Mouse (Mus musculus): Measurements from ENCODE around the gene Adipor2. TPM values are rescaled to one million over a fixed set of nuclear protein-coding genes. Genes with fewer than 3 reads are reported as not detected.
A peak's percentile ranks its signal among the peaks of the same experiment; 100 is the strongest.

Adipor2 gene
- polyA plus RNA-seq, 1 experiment from 2014 or later, result 45.5 TPM

DNA sequence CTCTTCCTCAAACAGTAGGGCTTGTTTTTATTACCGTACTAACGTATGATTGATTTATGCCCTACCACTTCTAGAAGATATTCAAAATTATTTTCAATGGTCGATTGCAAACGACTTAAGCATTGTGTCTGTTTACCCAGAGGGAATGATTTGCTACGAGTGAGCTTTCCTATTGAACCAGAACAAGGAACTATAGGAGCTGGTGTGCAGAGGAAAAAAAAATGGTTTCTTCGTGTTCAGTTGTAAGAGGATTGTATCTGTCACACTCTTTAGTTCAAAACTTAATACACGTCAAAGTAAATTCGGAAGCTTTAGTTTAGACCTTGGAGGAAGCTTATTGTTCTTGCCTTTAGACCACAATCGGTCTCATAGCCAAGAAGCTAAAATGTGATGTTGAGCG is 28.4 kb downstream of the Adipor2 start:
- peak overlapping the region; percentile 44 for H3K4me2 ChIP-seq (ENCODE audit: low read length)
- H3K4me1 ChIP-seq (replicated peaks; ENCODE audit: control insufficient read depth, insufficient read depth, low read length), result peaks cover 10% of the 10 kb centered on the region
- DNase-seq (ENCODE audit: low spot score) (no peak), ATAC-seq (replicated peaks; ENCODE audit: low FRiP score, low TSS enrichment, low read depth) (peak; percentile 2)
- no peaks in the 10 kb centered on the region for H3K36me3 ChIP-seq (ENCODE audit: control insufficient read depth, insufficient read depth, low read length)
- 18% methylated on average over 10 of the region's 10 CpGs for WGBS
- H3K27me3 ChIP-seq (replicated peaks; ENCODE audit: control insufficient read depth, insufficient read depth, low read length), result no peaks in the 10 kb centered on the region
- no peaks in the 10 kb centered on the region for H3K9me3 ChIP-seq (ENCODE audit: control insufficient read depth, low read length)
- peak overlapping the region; percentile 85 for H3K9ac ChIP-seq (ENCODE audit: low read length)
- H3K4me3 ChIP-seq (ENCODE audit: low read depth, low read length), result peak overlapping the region; percentile 71
- peak overlapping the region; percentile 84; the same call in 1 of the 2 replicates for H3K27ac ChIP-seq (ENCODE audit: low read depth)

DNA sequence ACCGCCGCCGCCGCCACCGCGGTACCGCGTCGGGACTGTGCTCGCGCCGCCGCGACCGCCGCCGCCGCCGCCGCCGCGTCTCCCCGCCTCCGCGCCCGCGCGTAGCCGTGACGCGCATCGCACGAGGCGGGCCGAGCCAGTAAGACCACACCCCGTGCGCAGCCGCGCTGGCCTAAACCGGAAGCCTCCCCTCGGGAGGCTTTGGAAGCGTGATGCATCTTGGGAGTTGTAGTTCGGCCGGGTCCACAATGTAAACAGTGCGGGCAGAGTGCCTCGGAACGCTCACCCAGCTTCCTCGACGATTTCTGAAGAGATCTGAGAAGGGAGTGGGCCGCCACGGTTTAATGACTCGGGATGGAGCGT is 28.9 kb downstream of the Adipor2 start:
- Histone ChIP-seq H3K27ac (ENCODE audit: low read depth) (peak overlapping the region; percentile 84), H3K36me3 (ENCODE audit: control insufficient read depth, insufficient read depth, low read length) (no peaks in the 10 kb centered on the region), H3K4me1 (replicated peaks; ENCODE audit: control insufficient read depth, insufficient read depth, low read length) (peaks cover 10% of the 10 kb centered on the region), H3K4me3 (ENCODE audit: low read depth, low read length) (peak overlapping the region; percentile 71), H3K9me3 (ENCODE audit: control insufficient read depth, low read length) (no peaks in the 10 kb centered on the region), H3K27me3 (replicated peaks; ENCODE audit: control insufficient read depth, insufficient read depth, low read length) (no peaks in the 10 kb centered on the region), H3K4me2 (ENCODE audit: low read length) (peak overlapping the region; percentile 44), H3K9ac (ENCODE audit: low read length) (peak overlapping the region; percentile 85)
- DNase-seq (ENCODE audit: low spot score) (peak; percentile 95), ATAC-seq (replicated peaks; ENCODE audit: low FRiP score, low TSS enrichment, low read depth) (peak; percentile 98)
- WGBS, result under 1% methylated on average over 52 of the region's 53 CpGs

DNA sequence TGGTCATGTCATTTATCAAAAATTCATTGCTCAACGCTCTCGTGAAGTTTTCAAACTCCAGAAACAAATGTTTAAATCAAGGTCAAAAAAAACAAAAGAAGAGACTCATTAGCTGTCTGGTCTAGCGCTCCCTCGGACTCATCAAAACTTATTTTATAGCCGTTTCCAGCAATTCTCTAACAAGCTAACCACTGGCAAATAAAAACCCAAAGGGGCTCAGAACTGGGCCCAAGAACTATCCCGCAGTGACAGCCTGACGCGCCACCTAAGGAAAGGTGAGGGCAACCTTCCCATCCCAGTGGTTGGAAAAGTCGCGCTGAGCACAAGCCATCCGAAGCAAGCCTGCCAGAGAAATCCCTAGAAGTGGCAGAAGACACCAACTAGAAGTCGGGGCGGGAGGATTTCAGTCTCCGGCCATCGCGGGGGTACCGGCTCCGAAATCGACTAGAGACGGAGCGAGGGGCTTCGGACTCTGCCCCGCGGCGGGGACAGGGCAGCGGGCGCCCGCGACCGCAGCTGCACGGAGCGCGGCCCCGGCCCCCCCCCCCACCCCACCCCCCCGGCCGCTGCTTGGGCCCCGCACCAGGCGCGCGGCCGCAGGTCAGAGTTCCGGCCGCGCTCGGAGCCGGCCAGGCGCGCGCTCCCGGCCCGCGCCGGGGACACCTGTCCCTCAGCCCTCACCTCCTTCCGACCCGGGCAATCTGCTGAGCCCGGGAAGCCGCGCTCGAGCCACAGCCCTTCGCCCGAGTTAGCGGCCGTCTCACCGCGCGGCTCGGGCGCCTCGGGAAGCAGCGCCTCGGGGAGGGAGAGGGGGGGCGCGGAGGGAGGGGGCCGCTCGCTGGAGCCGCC is 29.5 kb downstream of the Adipor2 start:
- peak; percentile 88 for ATAC-seq (replicated peaks; ENCODE audit: low FRiP score, low TSS enrichment, low read depth)

DNA sequence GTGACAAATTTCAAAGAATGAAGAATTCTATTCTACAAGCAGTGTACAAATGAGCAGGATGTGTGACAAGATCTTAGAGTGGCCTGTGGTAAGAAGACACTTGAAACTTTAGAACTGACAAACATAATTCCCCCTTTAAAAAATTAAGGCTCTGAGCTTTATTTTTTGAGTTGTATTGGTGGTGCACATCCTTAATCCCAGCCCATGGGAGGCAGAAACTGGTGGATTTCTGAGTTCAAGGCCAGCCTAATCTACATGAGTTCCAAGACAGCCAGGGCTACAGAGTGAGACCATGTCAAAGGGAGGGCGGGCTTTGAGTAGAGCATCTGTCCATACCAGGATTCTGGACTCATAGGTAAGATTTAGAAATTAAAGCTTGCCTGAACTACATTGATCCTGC is 30.7 kb downstream of the Adipor2 start:
- no peaks in the 10 kb centered on the region for H3K36me3 ChIP-seq (ENCODE audit: control insufficient read depth, insufficient read depth, low read length)
- no peak overlapping the region for H3K27ac ChIP-seq (ENCODE audit: low read depth)
- H3K4me3 ChIP-seq (ENCODE audit: low read depth, low read length), result 0 out of 2 replicates have a peak overlapping the region, but pooled peaks have one; percentile 71
- no peaks in the 10 kb centered on the region for H3K27me3 ChIP-seq (replicated peaks; ENCODE audit: control insufficient read depth, insufficient read depth, low read length)
- WGBS, result 96% methylated on average over 1 of the region's 1 CpGs
- H3K4me2 ChIP-seq (ENCODE audit: low read length), result peak overlapping the region; percentile 86
- H3K4me1 ChIP-seq (replicated peaks; ENCODE audit: control insufficient read depth, insufficient read depth, low read length), result peaks cover 10% of the 10 kb centered on the region
- DNase-seq (ENCODE audit: low spot score), result no peak
- H3K9ac ChIP-seq (ENCODE audit: low read length), result no peak overlapping the region
- no peak for ATAC-seq (replicated peaks; ENCODE audit: low FRiP score, low TSS enrichment, low read depth)
- no peaks in the 10 kb centered on the region for H3K9me3 ChIP-seq (ENCODE audit: control insufficient read depth, low read length)

More for the DNA sequence above, 29.5 kb downstream of the Adipor2 start:
- H3K9ac ChIP-seq (ENCODE audit: low read length), result peak overlapping the region; percentile 85
- H3K4me2 ChIP-seq (ENCODE audit: low read length), result peak overlapping the region; percentile 86
- H3K4me1 ChIP-seq (replicated peaks; ENCODE audit: control insufficient read depth, insufficient read depth, low read length), result peaks cover 10% of the 10 kb centered on the region
- no peaks in the 10 kb centered on the region for H3K27me3 ChIP-seq (replicated peaks; ENCODE audit: control insufficient read depth, insufficient read depth, low read length)
- H3K4me3 ChIP-seq (ENCODE audit: low read depth, low read length), result peak overlapping the region; percentile 71
- DNase-seq (ENCODE audit: low spot score), result peak; percentile 78
- no peaks in the 10 kb centered on the region for H3K9me3 ChIP-seq (ENCODE audit: control insufficient read depth, low read length)
- WGBS, result under 1% methylated on average over 50 of the region's 76 CpGs
- H3K36me3 ChIP-seq (ENCODE audit: control insufficient read depth, insufficient read depth, low read length), result no peaks in the 10 kb centered on the region
- H3K27ac ChIP-seq (ENCODE audit: low read depth), result peak overlapping the region; percentile 84

DNA sequence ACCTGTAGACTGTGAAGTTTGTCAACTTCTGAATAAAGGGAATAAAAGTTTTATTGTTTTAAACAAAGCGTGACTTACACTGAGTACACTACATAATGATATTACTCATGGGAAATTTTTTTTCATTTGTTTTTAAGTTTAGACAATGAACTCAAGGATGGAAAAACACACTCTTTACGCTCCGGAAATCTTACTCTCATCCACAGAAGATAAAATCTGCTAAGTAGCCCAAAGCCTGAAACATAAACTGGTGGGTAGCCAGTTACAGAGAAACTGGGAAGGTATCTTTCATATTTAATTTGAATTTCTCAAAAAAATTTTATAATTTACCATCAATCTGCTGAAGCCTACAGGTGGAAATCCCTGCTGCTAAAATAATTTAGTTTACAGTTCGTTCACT is 31.1 kb downstream of the Adipor2 start:
- DNase-seq (ENCODE audit: low spot score) (no peak), ATAC-seq (replicated peaks; ENCODE audit: low FRiP score, low TSS enrichment, low read depth) (no peak)
- H3K27ac ChIP-seq (ENCODE audit: low read depth), result no peak overlapping the region
- no peak overlapping the region for H3K9ac ChIP-seq (ENCODE audit: low read length)
- H3K4me3 ChIP-seq (ENCODE audit: low read depth, low read length), result no peak overlapping the region
- peaks cover 10% of the 10 kb centered on the region for H3K4me1 ChIP-seq (replicated peaks; ENCODE audit: control insufficient read depth, insufficient read depth, low read length)
- no peaks in the 10 kb centered on the region for H3K36me3 ChIP-seq (ENCODE audit: control insufficient read depth, insufficient read depth, low read length)
- H3K27me3 ChIP-seq (replicated peaks; ENCODE audit: control insufficient read depth, insufficient read depth, low read length), result no peaks in the 10 kb centered on the region
- 84% methylated on average over 4 of the region's 4 CpGs for WGBS
- H3K9me3 ChIP-seq (ENCODE audit: control insufficient read depth, low read length), result no peaks in the 10 kb centered on the region
- H3K4me2 ChIP-seq (ENCODE audit: low read length), result 0 out of 2 replicates have a peak overlapping the region, but pooled peaks have one; percentile 86

DNA sequence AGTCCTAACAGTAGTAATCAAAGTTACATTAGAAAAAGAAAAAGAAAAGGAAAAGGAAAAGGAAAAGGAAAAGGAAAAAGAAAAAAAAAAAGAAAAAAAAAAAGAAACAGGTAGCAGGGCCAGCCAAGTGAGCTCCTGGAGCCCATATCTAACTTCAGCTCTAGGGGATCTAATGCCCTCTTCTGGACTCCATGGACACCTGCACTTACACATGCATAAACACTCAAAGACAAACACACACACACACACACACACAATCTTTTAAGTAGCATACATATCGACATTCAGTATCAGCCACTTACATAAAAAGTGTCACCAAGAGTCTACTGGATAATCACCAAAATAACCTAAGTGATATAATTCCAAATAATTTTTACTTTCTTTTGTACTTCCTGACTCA is 31.8 kb downstream of the Adipor2 start:
- Histone ChIP-seq H3K4me1 (replicated peaks; ENCODE audit: control insufficient read depth, insufficient read depth, low read length) (peaks cover 10% of the 10 kb centered on the region), H3K4me3 (ENCODE audit: low read depth, low read length) (no peak overlapping the region), H3K27ac (ENCODE audit: low read depth) (no peak overlapping the region), H3K9ac (ENCODE audit: low read length) (no peak overlapping the region), H3K9me3 (ENCODE audit: control insufficient read depth, low read length) (no peaks in the 10 kb centered on the region), H3K36me3 (ENCODE audit: control insufficient read depth, insufficient read depth, low read length) (no peaks in the 10 kb centered on the region), H3K27me3 (replicated peaks; ENCODE audit: control insufficient read depth, insufficient read depth, low read length) (no peaks in the 10 kb centered on the region), H3K4me2 (ENCODE audit: low read length) (no peak overlapping the region)
- 82% methylated on average over 1 of the region's 1 CpGs for WGBS
- no peak for ATAC-seq (replicated peaks; ENCODE audit: low FRiP score, low TSS enrichment, low read depth)
- no peak for DNase-seq (ENCODE audit: low spot score)

DNA sequence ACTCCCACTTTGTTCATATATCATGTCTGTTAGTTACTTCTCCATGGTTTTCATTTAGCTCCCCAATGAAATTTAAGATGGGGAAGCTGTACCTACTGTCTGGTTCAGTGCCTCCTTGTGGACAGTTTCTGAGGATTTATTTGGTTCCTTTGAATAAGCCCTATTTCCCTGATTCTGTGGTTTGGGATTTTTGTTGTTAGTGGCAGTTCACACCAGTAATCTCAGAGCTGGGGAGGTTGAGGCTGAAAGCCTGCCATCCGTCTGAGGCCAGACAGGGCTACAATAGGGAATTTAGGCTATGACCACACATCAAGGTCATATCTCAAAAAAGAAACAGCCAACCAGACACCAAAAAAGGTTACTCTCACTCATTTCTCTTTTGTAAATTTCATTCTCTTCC is 38.9 kb downstream of the Adipor2 start:
- H3K27me3 ChIP-seq (replicated peaks; ENCODE audit: control insufficient read depth, insufficient read depth, low read length), result no peaks in the 10 kb centered on the region
- H3K4me2 ChIP-seq (ENCODE audit: low read length), result no peak overlapping the region
- ATAC-seq (replicated peaks; ENCODE audit: low FRiP score, low TSS enrichment, low read depth) (no peak), DNase-seq (ENCODE audit: low spot score) (no peak)
- 0 out of 2 replicates have a peak, but pooled peaks cover 2% of the 10 kb centered on the region for H3K4me1 ChIP-seq (replicated peaks; ENCODE audit: control insufficient read depth, insufficient read depth, low read length)
- no peaks in the 10 kb centered on the region for H3K9me3 ChIP-seq (ENCODE audit: control insufficient read depth, low read length)
- no peaks in the 10 kb centered on the region for H3K36me3 ChIP-seq (ENCODE audit: control insufficient read depth, insufficient read depth, low read length)
- no peak overlapping the region for H3K27ac ChIP-seq (ENCODE audit: low read depth)
- H3K4me3 ChIP-seq (ENCODE audit: low read depth, low read length), result no peak overlapping the region
- H3K9ac ChIP-seq (ENCODE audit: low read length), result no peak overlapping the region
- 84% methylated on average over 1 of the region's 1 CpGs for WGBS

DNA sequence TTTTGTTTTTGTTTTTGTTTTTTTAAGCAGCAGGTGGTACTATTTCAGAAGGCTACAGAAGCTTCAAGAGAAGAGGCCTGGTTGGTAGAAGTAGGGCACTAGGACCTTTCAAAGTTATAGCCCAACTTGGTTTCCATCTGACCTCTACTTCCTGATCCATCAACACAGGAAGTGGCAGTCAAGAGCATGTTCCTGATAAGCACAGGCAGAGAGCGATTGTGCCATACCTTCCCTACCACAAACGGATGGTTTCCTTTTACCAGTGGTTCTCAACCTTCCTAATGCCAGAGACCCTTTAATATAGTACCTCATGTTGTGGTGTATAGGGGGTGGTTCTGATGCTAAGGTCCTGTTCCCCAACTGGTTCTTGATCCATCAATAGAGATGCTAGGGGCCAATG is 39.9 kb downstream of the Adipor2 start:
- Histone ChIP-seq H3K27me3 (replicated peaks; ENCODE audit: control insufficient read depth, insufficient read depth, low read length) (no peaks in the 10 kb centered on the region), H3K9me3 (ENCODE audit: control insufficient read depth, low read length) (no peaks in the 10 kb centered on the region), H3K36me3 (ENCODE audit: control insufficient read depth, insufficient read depth, low read length) (no peaks in the 10 kb centered on the region), H3K27ac (ENCODE audit: low read depth) (no peak overlapping the region), H3K4me1 (replicated peaks; ENCODE audit: control insufficient read depth, insufficient read depth, low read length) (0 out of 2 replicates have a peak, but pooled peaks cover 2% of the 10 kb centered on the region), H3K4me3 (ENCODE audit: low read depth, low read length) (no peak overlapping the region), H3K4me2 (ENCODE audit: low read length) (no peak overlapping the region), H3K9ac (ENCODE audit: low read length) (no peak overlapping the region)
- DNase-seq (ENCODE audit: low spot score), result no peak
- ATAC-seq (replicated peaks; ENCODE audit: low FRiP score, low TSS enrichment, low read depth), result no peak
- 48% methylated on average over 2 of the region's 2 CpGs for WGBS

DNA sequence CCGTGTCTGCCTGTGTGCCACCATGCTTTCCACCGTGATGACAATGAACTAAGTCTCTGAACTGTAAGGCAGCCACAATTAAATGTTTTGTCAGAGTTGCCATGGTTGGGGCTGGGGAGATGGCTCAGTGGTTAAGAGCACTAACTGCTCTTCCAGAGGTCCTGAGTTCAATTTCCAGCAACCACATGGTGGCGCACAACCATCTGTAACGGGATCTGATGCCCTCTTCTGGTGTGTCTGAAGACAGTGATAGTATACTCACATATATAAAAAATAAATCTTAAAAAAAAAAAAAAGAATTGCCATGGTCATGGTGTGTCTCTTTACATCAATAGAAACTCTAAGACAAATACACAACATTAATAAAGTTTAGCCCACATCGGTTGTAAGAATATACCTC is 42.5 kb downstream of the Adipor2 start:
- WGBS, result 78% methylated on average over 5 of the region's 5 CpGs
- no peak for ATAC-seq (replicated peaks; ENCODE audit: low FRiP score, low TSS enrichment, low read depth)
- no peaks in the 10 kb centered on the region for H3K36me3 ChIP-seq (ENCODE audit: control insufficient read depth, insufficient read depth, low read length)

More for the DNA sequence above, 42.5 kb downstream of the Adipor2 start:
- Histone ChIP-seq H3K4me1 (replicated peaks; ENCODE audit: control insufficient read depth, insufficient read depth, low read length) (0 out of 2 replicates have a peak, but pooled peaks cover 2% of the 10 kb centered on the region), H3K9me3 (ENCODE audit: control insufficient read depth, low read length) (no peaks in the 10 kb centered on the region), H3K9ac (ENCODE audit: low read length) (no peak overlapping the region), H3K4me2 (ENCODE audit: low read length) (no peak overlapping the region), H3K4me3 (ENCODE audit: low read depth, low read length) (no peak overlapping the region), H3K27ac (ENCODE audit: low read depth) (no peak overlapping the region), H3K27me3 (replicated peaks; ENCODE audit: control insufficient read depth, insufficient read depth, low read length) (no peaks in the 10 kb centered on the region)
- DNase-seq (ENCODE audit: low spot score), result no peak

All from intestine, embryonic 14.5 days (tissue).